Mouse (Mus musculus): ENCODE measurements around the gene Fam171a1. TPM values are rescaled to one million over a fixed set of nuclear protein-coding genes. Genes with fewer than 3 reads are reported as not detected.
A peak's percentile ranks its signal among the peaks of the same experiment; 100 is the strongest.

The Fam171a1 gene
- polyA plus RNA-seq, 1 experiment from 2014 or later = 25.5 TPM

DNA sequence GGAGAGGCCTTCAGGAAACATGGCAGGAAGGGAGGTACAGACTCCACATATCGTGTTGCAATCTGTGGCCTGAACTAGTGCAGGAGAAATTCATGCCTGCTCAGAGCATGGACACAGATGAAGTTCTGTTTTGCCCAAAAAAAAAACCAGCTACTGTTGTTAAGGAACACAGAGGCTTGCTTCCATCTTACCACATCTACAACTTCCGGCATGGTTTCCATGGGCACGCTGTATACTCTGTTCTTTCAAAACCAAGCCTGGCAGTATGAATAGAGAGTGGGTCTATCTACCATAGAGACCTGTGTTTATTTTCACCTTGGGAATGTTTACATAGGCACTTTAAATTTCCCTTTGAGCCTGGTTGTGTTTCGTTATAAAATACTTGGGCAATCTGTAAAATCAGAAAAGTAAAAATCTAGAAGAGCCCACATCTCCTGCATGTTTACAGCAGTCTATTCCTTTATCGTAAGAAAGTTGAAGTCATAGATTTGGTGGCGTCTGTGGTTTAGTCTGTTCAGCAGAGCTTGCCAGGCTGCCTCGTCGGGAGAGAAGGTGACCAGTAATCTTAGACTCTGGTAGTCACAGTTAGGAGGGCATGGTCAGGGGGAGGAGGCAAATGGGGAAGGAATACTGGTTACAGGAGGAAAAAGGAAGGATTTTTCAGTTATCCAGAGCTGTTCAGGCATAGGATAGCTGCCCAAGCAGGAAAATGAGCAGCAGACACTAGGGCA, 44.8 kb downstream of the Fam171a1 start:
- Histone ChIP-seq H3K36me3 (ENCODE audit: control insufficient read depth, insufficient read depth, low read length) (no peaks in the 10 kb centered on the region), H3K4me1 (ENCODE audit: control insufficient read depth, insufficient read depth, low read length) (peaks cover 26% of the 10 kb centered on the region), H3K27me3 (ENCODE audit: control insufficient read depth, insufficient read depth, low read length) (no peaks in the 10 kb centered on the region), H3K27ac (ENCODE audit: low read length) (peak overlapping the region; percentile 58), H3K9me3 (replicated peaks; ENCODE audit: control insufficient read depth, low read length) (no peaks in the 10 kb centered on the region), H3K4me3 (replicated peaks; ENCODE audit: low read length) (no peak overlapping the region), H3K4me2 (ENCODE audit: low read depth, low read length) (no peak overlapping the region), H3K9ac (ENCODE audit: low read length) (no peak overlapping the region)
- no peak for ATAC-seq (ENCODE audit: insufficient read depth, low FRiP score)
- WGBS = 35% methylated on average over 8 of the region's 8 CpGs

DNA sequence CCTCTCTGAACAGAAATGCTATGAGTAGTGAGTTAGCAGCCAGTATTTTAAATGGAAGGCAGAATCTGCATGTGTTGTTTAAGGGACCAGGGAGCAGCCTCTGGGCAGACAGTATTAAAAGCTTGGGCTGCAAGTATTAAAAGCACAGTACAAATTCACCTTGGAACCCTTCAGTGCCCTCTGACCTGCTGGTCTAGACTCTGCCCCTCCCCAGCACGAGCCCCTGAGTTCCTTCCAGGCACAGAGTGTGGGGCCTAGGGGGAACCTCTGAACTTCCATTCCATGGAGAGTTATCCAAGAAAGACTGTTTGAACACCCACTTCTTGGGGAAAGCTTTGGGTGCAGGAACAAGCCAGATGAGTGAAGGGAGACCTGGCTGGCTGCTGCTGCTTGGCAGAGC, 47.6 kb downstream of the Fam171a1 start:
- H3K4me2 ChIP-seq (ENCODE audit: low read depth, low read length) = no peak overlapping the region
- H3K9ac ChIP-seq (ENCODE audit: low read length) = no peak overlapping the region
- no peak for ATAC-seq (ENCODE audit: insufficient read depth, low FRiP score)
- H3K36me3 ChIP-seq (ENCODE audit: control insufficient read depth, insufficient read depth, low read length) = no peaks in the 10 kb centered on the region
- WGBS = 25% methylated on average over 1 of the region's 1 CpGs
- no peak overlapping the region for H3K4me3 ChIP-seq (replicated peaks; ENCODE audit: low read length)
- 0 out of 2 replicates have a peak overlapping the region, but pooled peaks have one; percentile 6 for H3K27ac ChIP-seq (ENCODE audit: low read length)
- H3K27me3 ChIP-seq (ENCODE audit: control insufficient read depth, insufficient read depth, low read length) = no peaks in the 10 kb centered on the region
- H3K4me1 ChIP-seq (ENCODE audit: control insufficient read depth, insufficient read depth, low read length) = peaks cover 26% of the 10 kb centered on the region
- no peaks in the 10 kb centered on the region for H3K9me3 ChIP-seq (replicated peaks; ENCODE audit: control insufficient read depth, low read length)

DNA sequence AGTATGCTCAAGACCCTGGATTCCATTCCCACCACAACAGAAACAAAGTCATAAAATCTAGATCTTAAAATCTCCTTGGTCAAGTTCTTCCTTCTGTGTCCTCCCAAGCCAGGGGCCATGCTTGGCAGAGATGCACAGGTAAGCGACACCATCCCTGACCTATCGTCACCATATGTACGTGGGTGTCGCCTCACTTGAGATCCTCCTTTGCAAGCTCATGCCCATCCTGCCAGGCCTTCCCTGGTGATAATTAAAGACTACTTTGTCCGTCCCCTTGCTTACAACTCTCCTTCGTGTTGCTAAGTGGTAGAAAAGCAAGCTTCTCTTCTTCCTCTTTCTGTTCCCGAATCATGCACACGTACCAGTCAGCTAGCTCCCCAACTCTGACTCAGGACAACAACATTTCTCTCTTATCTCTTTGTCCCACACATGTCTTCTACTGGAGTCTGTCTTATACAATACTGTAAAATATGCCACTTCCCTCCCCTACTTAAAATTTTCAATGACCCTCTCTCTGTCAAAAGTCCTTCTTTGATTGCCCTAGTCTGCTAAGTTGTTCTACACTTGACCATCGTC, 49.6 kb downstream of the Fam171a1 start:
- Histone ChIP-seq H3K9ac (ENCODE audit: low read length) (no peak overlapping the region), H3K4me3 (replicated peaks; ENCODE audit: low read length) (no peak overlapping the region), H3K27me3 (ENCODE audit: control insufficient read depth, insufficient read depth, low read length) (no peaks in the 10 kb centered on the region), H3K4me2 (ENCODE audit: low read depth, low read length) (no peak overlapping the region), H3K27ac (ENCODE audit: low read length) (no peak overlapping the region), H3K4me1 (ENCODE audit: control insufficient read depth, insufficient read depth, low read length) (peaks cover 26% of the 10 kb centered on the region), H3K36me3 (ENCODE audit: control insufficient read depth, insufficient read depth, low read length) (no peaks in the 10 kb centered on the region), H3K9me3 (replicated peaks; ENCODE audit: control insufficient read depth, low read length) (no peaks in the 10 kb centered on the region)
- WGBS = 82% methylated on average over 9 of the region's 9 CpGs
- ATAC-seq (ENCODE audit: insufficient read depth, low FRiP score) = no peak

DNA sequence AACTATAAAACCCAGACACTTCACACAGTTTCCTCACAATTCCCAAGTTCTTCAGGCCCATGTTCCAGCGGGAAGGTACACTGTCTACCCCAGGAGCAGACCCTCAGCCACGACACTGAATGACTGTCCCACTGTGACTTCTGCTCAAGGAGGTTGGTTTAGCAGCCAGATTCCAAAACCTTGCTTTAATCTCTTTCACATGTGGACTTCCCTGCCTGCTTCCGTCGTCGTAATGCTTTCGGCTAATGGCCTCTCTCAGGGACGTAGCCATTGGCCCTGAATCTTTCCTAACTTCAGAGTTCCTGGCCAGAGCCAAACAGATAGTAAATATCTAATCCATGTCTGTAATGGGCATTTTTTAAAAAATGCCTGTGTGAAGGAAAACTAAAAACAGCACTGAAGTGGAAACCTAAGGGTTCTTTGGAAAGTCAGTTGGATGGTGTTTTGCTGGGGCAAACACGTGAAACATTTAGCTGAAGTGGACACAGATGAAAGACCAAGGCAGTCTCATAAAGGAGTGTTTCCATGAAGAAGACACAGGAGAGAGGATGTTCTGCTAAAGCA, 51.1 kb downstream of the Fam171a1 start:
- Histone ChIP-seq H3K27ac (ENCODE audit: low read length) (no peak overlapping the region), H3K4me2 (ENCODE audit: low read depth, low read length) (no peak overlapping the region), H3K4me3 (replicated peaks; ENCODE audit: low read length) (no peak overlapping the region), H3K36me3 (ENCODE audit: control insufficient read depth, insufficient read depth, low read length) (no peaks in the 10 kb centered on the region), H3K27me3 (ENCODE audit: control insufficient read depth, insufficient read depth, low read length) (no peaks in the 10 kb centered on the region), H3K4me1 (ENCODE audit: control insufficient read depth, insufficient read depth, low read length) (peaks cover 15% of the 10 kb centered on the region), H3K9ac (ENCODE audit: low read length) (no peak overlapping the region), H3K9me3 (replicated peaks; ENCODE audit: control insufficient read depth, low read length) (no peaks in the 10 kb centered on the region)
- WGBS = 85% methylated on average over 8 of the region's 8 CpGs
- ATAC-seq (ENCODE audit: insufficient read depth, low FRiP score) = no peak

DNA sequence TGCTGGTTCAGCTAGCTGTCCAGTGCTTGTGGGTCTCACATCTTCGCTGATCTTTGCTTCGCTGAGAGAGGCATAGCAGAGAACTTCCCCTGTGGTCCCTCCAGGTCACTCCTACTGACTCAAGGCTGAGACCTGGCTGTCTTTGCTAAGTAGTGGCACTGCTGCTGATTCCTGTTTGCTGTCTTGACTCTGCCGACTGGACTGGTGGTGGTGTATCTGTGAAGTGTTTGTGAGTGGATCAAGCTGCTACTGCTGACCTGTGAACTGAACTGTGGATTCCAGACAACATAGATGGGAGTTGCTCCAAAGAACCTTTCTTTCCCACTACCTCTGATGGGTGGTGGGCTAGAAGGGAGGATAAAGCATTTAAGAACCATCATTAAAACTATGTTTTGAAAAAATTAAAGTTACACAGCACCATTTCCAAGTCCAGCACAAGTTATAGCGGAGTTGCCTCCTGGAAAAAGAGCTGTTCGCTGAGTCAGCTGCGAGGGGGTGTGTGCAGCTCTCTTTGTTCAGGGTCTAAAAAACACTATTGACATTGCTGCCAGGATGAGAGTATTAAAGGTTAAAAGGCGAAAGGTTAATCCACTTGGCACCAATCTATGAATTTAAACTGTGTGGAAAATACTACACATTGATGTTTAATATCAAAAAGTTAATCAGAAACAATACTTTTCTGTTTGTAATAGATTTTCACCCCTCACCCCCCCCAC, 52.0 kb downstream of the Fam171a1 start:
- ATAC-seq (ENCODE audit: insufficient read depth, low FRiP score) = no peak
- no peak overlapping the region for H3K9ac ChIP-seq (ENCODE audit: low read length)
- no peaks in the 10 kb centered on the region for H3K27me3 ChIP-seq (ENCODE audit: control insufficient read depth, insufficient read depth, low read length)
- H3K27ac ChIP-seq (ENCODE audit: low read length) = no peak overlapping the region
- H3K4me2 ChIP-seq (ENCODE audit: low read depth, low read length) = no peak overlapping the region
- no peaks in the 10 kb centered on the region for H3K36me3 ChIP-seq (ENCODE audit: control insufficient read depth, insufficient read depth, low read length)
- peaks cover 12% of the 10 kb centered on the region for H3K4me1 ChIP-seq (ENCODE audit: control insufficient read depth, insufficient read depth, low read length)
- 56% methylated on average over 7 of the region's 7 CpGs for WGBS
- no peak overlapping the region for H3K4me3 ChIP-seq (replicated peaks; ENCODE audit: low read length)
- no peaks in the 10 kb centered on the region for H3K9me3 ChIP-seq (replicated peaks; ENCODE audit: control insufficient read depth, low read length)

DNA sequence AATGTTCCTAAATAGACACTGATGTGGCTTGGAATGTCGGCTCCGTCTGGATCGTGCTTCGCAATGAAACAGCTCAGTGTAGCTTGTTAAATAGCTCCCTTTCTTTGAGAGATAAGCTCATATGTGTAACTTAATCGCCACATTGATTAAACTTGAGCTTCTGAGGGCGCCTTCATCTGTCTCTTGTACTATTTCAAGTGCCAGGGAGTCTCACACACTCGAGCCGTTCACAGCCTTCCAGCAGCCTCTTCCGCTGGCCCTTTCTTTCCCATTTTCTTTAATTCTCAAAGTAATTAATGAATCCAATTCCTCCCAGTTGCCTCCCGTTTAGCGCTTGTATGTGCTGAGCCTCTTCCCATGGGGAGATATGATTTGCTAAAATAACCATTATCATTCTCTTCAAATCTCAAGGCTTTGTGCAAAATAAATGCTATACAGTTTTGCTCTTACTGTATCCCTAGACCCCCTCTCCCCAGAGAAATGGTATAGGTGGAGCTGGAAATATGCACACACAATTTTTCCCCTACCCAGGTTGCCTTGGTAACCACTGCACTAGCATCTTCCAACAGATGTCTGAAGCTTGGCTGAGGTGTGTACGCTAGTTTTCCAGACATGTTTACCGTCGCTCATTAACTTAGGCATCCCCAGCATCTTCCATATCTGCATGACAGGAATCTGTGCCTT, 54.8 kb downstream of the Fam171a1 start:
- Histone ChIP-seq H3K4me2 (ENCODE audit: low read depth, low read length) (no peak overlapping the region), H3K4me3 (replicated peaks; ENCODE audit: low read length) (no peak overlapping the region), H3K27ac (ENCODE audit: low read length) (no peak overlapping the region), H3K36me3 (ENCODE audit: control insufficient read depth, insufficient read depth, low read length) (no peaks in the 10 kb centered on the region), H3K4me1 (ENCODE audit: control insufficient read depth, insufficient read depth, low read length) (peaks cover 17% of the 10 kb centered on the region), H3K9me3 (replicated peaks; ENCODE audit: control insufficient read depth, low read length) (no peaks in the 10 kb centered on the region), H3K9ac (ENCODE audit: low read length) (no peak overlapping the region), H3K27me3 (ENCODE audit: control insufficient read depth, insufficient read depth, low read length) (no peaks in the 10 kb centered on the region)
- no peak for ATAC-seq (ENCODE audit: insufficient read depth, low FRiP score)
- WGBS = 76% methylated on average over 14 of the region's 14 CpGs

DNA sequence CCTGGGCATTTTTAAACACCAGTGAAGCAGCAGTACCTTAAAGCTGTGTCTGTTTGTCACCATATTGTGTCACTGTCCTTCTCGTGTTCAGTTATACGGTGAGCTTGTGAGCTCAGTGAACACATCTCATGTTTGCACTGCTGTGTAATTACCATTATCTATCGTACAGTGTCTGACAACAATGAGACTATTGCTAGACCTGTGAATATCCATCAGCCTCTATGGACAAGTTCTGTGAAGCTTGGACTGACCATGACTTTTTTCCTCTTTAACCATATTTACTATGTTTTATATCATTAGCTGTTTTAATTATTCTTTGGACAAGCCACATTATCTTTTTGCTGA, 55.4 kb downstream of the Fam171a1 start:
- 63% methylated on average over 3 of the region's 3 CpGs for WGBS
- no peak overlapping the region for H3K4me3 ChIP-seq (replicated peaks; ENCODE audit: low read length)
- no peaks in the 10 kb centered on the region for H3K36me3 ChIP-seq (ENCODE audit: control insufficient read depth, insufficient read depth, low read length)
- no peaks in the 10 kb centered on the region for H3K27me3 ChIP-seq (ENCODE audit: control insufficient read depth, insufficient read depth, low read length)
- peaks cover 17% of the 10 kb centered on the region for H3K4me1 ChIP-seq (ENCODE audit: control insufficient read depth, insufficient read depth, low read length)
- H3K4me2 ChIP-seq (ENCODE audit: low read depth, low read length) = no peak overlapping the region
- no peak overlapping the region for H3K27ac ChIP-seq (ENCODE audit: low read length)
- no peak for ATAC-seq (ENCODE audit: insufficient read depth, low FRiP score)
- no peaks in the 10 kb centered on the region for H3K9me3 ChIP-seq (replicated peaks; ENCODE audit: control insufficient read depth, low read length)
- no peak overlapping the region for H3K9ac ChIP-seq (ENCODE audit: low read length)

DNA sequence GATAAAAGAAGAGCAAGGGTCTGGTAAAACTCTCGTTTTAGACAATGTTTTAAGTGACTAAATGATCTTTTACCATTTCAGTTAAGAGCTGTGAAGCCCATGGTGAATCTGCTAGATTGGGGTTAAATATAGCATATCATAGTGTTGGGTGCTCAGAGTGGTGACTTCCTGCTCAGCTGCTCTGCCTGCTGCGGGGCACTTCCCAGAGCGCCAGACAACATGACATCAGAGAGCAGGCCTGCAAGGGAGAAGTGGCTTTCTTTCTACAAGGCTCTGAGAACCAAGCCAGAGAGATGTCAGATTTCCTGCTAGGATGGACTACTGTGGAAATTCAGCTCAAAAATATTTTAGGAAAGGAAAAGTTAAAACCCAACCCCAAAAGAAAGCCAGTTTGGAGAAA, 57.8 kb downstream of the Fam171a1 start:
- WGBS = 42% methylated on average over 3 of the region's 3 CpGs
- Histone ChIP-seq H3K27ac (ENCODE audit: low read length) (0 out of 2 replicates have a peak overlapping the region, but pooled peaks have one; percentile 14), H3K4me3 (replicated peaks; ENCODE audit: low read length) (no peak overlapping the region), H3K4me2 (ENCODE audit: low read depth, low read length) (no peak overlapping the region), H3K27me3 (ENCODE audit: control insufficient read depth, insufficient read depth, low read length) (no peaks in the 10 kb centered on the region), H3K9ac (ENCODE audit: low read length) (no peak overlapping the region), H3K9me3 (replicated peaks; ENCODE audit: control insufficient read depth, low read length) (no peaks in the 10 kb centered on the region), H3K36me3 (ENCODE audit: control insufficient read depth, insufficient read depth, low read length) (no peaks in the 10 kb centered on the region), H3K4me1 (ENCODE audit: control insufficient read depth, insufficient read depth, low read length) (peaks cover 11% of the 10 kb centered on the region; the same call in 1 of the 2 replicates)
- ATAC-seq (ENCODE audit: insufficient read depth, low FRiP score) = no peak
